Mouse (Mus musculus) left cerebral cortex, adult 18-20 months (tissue): Measurements from ENCODE around the gene Pjvk. TPM values are rescaled to one million over a fixed set of nuclear protein-coding genes. Genes with fewer than 3 reads are reported as not detected.
A peak's percentile ranks its signal among the peaks of the same experiment; 100 is the strongest.

Experiments
- DNase-seq, 2 experiments: peaks; one replicate each; pipeline ENCODE4 v3.0.0; 2021 to 2022; ENCODE audit warnings: low spot score in 2 of 2, mixed read lengths in 1 of 2
- total RNA-seq, 2 experiments: library from RNA; stranded (reverse); gene quantifications; 2 replicates each; pipeline ENCODE4 v1.2.3; 2021

Pjvk gene
- total RNA-seq, 2 experiments from 2014 or later, result not detected

DNA sequence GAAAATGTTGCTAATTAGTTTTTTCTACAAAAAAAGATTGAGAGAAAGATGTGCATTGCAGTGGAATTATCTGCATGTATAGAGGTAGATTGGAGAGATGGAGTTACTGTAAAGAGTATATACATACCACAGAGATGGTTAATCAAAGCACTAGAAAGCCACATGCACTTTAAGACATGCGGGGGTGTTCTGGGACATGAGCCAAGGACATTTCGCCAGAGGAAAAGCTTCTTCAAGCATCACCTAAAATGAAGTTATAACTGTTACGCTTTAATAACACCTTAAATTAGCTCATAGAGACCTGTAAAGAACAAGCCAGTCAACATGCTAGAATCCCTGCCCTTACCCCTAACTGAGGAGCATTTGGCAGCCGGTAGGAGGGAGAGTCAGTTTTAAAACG is 18.9 kb downstream of the Pjvk start:
- DNase-seq, result no peak

DNA sequence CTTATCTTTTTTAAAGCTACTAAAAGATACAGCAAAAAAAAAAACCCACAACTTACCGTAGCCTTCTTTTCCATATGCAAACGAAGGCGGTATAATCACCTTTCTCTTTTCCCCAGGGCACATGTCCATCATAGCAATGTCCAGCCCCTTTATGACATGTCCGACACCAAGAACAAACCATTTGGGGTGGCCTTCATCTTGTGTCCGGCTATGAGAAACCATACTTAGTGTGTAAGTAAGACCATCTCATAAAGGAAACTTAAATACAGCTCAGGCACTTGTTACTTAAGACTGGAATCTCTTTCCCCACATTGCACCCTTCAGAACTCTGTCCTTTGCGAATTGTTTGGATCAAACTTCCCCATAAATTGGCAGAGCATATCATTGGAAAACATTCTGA is 23.4 kb downstream of the Pjvk start:
- DNase-seq, result no peak

DNA sequence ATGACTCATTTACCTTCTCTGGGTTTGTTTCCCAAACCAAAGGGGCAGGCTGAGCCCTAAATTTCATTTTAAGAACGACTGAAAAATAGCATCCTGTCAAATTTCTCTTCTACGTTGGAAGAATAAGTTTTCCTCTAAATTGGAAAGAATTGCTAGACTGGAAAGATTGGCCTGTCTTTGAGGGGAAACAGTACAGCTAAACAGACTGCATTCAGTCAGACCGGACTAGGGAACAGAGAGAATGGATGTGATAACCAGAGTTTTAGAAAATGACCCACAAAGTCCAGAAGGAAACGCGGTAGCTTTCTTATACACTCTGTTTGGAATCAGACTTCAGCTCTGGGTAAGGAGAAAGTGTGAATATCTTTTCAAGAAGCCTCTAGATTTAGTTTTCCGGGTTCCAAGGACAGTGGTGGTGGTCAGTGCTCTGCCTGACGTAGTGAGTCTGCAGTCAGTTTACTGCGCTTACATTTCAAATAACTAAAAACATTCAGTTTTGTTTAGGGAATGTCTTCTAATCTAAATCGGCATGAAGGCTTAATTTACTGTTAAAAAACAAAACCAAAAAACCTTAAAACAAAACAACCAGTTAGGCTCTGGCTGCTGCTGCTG is 24.0 kb downstream of the Pjvk start:
- DNase-seq, result no peak

DNA sequence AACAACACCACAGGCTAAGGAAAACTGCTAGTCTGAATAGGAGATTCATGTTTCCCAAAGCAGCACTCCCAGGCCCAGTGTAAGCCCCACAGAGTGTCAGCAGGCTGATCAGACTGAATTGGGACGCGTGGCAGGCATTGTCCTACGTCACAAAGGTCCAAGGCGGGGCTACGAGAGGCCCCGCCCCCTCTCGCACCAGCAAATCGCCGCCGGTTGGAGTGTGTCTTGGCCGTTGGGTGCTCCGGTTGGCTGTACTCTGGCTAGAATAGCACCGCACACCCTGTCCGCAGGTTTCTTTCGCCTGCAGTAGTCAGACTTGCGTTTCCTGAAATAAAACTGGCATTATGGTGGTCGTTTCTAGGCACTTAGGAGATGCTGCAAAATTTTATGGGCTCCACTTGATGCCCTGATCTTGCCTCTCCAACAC is 24.7 kb downstream of the Pjvk start, which contains the start of gene Fkbp7:
Fkbp7 (minus strand) TSS at position 151 of the 427 bp plus-strand sequence.
- peak; percentile 79 to 89 for DNase-seq

DNA sequence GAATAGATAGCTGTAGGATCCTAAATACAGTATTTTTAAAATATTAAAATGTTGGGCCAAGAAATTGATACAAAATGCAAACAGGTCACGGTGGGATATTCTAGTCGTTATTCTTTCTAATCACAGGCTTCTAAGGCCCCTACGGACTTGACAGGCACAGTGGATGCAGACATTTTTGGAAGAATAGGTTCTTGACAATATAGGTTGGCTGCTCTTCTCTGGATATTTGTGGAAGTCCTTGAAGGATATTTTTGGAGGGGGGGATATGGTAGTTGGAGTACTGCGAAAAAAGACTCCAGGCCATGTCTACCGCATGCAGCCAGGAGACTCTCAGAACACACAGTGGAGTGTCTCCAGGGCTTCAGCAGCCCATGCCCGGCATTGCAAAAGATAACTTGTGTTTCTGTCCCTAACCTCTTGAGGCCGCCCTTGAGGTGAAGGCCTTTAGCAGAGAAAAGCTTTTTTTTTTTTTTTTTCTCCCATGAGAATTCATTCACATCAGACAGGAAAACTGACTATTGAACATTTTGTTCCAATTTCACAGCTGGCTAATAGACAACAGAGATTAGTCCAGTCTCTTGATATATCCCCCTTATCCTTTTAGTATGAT is 25.3 kb downstream of the Pjvk start:
- no peak for DNase-seq

DNA sequence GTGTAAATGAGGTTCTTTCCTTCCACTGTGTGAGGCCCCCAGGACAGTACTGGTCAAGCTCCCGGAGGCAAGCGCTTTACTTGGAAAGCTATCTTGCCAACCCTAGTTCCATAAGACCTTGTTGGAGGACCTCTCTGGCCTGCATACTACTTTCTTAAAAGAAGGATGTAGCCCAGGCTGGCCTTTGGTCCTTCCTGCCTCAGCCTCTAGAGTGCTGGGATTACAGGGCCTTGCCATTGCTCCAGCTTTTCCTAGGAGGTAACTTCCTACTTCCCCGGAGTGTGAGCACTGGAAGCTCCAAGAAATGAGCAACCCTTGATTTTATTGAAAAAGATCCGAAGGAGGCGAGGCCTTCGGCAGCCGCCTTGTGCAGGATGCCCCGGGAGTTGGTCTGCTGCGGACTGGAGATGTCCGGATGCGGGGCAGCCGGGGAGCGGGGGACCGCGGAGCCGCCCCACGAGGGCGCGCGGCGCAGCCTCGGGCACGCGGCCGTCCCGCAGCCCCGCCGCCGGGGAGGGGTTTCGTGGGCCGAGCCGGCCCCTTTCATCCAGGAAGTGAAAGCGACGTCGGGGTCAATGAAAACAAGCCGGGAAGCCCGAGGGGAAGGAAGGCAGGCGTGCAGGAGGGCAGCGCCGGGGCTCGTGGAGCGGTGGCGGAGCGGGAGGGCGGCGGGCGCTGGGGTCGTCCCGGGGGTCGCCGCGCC is 26.6 kb downstream of the Pjvk start, which contains the start of gene Plekha3:
Plekha3 (plus strand) TSS at position 557 of the 703 bp plus-strand sequence.
- DNase-seq, result peak; percentile 80 to 88

DNA sequence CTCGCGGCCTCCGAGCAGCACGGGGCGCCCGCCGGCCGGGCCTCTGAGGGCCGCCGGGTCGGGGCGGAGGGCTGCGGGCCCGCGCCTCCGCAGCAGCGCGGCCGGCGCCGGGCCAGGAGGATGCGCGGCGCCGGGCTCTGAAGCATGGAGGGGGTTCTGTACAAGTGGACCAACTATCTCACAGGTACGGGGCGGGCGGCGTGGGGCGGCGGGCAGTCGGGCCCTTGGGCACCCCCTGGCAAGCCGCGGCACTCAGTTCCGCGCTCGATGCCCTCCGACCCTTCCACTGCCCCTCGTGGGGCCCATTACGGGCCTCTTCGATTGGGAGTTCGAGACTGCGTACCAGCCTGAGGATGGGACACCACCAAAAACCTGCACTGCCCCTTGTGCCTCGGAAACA is 27.2 kb downstream of the Pjvk start:
- DNase-seq, result no peak

DNA sequence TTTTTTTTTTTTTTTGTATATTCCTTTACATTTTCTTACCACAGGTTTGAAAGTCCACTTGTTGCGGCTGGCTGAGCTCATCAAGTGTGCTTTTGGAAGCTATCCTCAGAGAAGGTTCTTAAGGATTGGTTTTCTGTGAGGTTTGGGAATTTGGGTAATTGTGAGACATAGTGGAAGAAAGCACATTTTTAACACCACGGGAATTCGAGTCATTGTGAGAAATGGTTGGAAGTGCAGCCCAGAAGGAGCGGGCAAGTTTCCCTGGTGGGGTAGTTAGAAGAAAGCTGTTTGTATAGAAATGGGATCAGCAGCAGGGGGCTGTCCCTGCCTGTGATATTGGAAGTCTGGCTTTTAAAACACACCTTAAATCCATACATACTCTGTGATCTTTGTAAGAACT is 27.7 kb downstream of the Pjvk start:
- DNase-seq, result no peak

DNA sequence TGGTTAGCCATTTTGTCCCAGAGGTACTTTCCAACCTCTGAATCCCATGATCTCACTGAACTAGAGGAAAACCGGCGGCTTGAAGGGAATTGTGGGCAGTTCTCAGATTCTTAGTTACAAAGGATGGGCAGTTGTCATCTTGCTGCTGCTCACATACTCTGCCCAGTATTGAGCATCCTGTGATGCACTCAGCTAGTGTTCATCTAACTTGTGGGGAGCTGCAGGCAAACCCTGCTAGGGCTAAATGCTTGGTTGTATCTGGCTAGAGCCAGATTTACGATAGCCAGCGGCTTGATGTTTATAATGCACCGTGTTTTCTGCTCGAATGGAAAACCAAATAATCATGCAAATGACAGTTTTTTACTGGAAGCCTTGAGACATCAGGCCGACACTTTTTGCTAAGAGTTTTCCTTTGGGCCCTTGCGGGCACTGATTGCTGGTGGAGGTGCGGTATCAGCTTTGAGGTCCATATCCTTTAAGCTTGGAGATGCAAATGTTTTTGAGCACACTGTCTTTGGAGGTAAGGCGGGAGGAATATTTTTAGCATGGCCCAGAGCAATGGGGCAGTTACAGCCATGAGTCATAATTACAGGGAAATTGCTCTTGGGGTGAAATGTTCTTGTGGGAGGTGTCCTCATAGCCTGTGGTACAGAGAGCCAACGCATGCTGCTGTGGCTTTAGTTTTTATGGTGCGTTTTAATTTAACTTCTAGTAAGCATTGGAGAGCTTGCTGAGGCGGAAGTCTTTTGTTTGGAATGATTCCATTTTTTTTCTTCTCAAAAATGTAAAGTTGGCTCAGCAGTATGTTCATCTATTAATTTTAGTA is 28.3 kb downstream of the Pjvk start:
- no peak for DNase-seq

DNA sequence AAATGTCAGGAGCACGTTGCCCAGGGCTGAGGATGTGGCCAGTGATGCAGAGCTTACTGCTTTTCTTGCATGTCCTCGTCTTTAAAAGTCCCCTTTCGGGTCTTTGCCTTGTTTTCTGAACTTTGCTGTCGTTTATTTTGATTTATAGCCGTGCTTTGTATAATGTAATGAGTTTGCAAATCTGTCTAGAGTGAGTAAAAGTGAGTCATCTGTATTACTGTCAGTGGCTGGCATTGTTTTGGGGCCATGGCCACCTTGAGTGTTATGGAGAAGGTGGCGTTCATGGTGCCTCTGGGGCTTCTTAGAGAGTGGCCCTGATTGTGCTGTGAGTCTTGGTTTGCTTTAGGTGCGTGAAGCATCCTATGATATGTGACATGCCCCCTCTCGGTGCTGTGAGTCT is 34.0 kb downstream of the Pjvk start:
- no peak for DNase-seq

DNA sequence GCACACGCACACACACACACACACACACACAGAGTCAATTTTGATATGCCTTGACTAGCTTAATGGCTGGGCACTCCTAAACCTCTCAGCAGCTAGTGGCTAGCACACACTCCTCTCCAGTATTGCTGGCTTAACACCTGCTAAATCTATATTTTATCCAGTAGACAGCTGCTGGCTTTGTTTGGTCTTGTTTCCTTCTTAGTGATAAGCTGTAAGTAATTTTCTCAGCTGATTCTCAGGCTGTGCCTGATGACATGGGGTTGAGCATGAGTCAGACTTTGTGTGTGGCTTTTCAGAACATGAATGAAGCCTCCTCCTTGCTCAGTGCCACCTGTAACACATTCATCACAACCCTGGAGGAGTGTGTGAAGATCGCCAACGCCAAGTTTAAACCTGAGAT is 38.7 kb downstream of the Pjvk start:
- no peak for DNase-seq

DNA sequence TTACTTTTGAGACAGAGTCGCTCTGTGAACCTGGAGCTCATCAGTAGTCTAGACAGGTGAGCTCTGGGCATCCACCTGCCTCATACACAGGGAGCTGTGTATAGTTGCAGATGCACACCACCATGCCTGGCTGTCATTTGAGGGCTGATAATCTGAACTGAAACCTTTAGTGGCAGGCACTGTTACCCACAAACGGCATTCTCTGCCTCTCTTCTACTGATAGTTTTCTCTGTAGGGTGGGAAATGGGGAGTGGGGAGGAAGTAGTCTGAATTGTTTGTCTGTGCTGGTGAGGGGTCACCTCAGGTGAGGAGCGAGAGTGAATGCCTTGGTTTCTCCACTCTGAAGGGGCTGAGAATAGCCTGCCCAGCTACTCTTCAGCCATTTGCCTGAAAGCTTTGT is 39.3 kb downstream of the Pjvk start:
- DNase-seq, result no peak

DNA sequence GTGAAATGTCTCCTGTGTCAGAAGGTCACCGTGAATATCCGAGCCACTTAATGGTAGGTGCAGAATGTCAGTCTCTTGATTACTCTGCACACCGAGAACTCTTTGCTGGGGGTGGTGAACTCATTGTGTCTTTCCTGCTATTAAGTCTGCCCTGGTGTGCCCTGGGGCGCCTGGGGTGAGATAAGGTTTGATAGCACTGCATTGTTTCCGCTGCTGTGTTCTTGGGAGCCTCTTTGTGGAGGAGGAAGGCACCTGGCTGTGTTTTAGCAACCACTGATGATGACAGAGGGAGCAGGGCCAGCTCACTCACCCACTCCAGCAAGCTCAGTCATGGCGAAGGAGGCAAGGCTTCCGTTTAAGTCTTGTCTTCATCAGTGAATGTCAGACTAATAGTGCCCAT is 39.9 kb downstream of the Pjvk start:
- no peak for DNase-seq

DNA sequence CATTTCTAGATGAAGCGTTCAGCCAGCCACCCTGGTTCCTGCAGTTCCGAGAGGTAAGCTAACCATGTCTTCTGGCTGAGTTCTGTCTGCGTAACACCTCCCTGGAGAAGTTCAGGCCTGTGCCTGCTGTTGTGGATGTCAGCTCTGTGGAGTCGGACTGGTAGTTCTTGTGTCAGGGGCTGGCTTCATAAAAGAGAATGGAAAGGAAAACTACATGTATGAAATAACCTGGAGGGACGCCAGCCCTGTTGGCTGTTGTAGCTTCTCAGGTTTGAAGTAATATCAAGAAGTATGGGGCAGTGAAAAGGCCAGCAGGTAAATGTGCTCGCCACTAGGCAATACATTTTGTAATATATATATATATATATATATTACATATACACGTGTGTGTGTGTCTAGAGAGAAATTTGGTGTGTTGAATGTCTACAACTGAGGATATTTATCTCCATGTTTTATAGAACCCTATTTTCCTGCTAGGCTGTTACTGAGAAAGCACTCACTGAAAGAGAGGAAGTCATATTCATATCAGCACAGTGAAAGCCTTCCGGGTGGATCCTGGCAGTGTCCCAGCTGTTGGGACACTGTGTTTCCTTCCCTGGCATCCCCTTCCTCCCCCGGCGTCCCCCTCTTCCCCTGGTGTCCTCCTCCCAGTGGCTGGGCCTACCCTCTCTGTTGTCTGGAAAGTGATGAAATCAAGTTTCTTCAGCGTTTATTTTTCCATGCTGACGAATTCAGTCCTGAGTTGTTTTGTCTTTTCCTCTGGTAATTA is 42.3 kb downstream of the Pjvk start:
- DNase-seq, result no peak

DNA sequence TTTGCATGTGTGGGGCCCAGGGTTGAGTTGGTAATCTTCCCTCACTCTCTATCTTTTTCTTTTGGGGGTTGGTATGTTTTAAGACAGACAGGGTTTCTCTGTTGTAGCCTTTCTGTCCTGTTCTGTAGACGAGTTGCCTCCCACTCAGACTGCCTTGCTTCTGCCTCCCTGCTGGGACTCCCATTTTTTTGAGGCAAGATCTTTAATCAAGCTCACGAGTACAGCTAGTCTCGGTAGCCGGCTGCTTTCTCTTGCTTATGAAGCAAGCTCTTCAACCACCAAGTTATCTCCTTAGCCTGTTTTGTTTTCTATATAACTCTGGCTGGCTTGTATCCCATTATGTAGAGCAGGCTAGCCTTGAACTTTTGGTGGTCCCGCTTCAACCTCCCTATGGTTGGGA is 45.5 kb downstream of the Pjvk start:
- no peak for DNase-seq

DNA sequence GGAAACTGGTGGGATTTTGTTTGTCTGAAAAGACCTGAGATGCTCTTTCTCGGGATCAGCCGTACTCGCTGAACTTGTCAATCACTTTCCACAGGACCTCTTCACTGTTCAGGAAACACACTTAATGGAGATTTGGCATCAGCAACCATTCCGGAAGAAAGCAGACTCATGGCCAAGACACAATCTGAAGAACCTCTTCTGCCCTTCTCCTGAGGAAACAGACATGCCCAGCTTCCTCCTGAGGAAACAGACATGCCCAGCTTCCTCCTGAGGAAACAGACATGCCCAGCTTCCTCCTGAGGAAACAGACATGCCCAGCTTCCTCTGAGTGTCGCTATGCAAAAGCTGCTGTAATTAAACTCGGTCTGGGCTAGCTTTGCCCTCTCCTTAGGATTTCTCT is 47.0 kb downstream of the Pjvk start:
- no peak for DNase-seq

DNA sequence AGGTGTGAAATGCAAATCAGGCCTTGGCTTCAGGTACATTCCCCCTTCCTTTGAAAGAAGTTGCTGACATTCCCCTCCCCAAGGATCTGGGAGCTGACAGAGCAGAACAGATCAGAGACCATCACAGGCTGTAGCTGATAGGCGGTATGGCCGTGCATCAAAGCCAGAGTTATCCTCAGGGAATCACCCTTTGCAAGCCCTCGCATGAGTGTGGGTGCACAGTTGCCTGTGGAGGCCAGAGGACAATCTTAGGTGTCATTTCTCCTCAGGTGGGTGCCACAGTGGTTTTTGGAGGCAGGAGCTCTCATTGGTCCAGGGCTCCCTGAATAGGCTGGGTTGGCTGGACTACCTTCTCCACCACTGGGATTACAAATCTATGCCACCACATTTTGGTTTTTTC is 53.9 kb downstream of the Pjvk start:
- no peak for DNase-seq

DNA sequence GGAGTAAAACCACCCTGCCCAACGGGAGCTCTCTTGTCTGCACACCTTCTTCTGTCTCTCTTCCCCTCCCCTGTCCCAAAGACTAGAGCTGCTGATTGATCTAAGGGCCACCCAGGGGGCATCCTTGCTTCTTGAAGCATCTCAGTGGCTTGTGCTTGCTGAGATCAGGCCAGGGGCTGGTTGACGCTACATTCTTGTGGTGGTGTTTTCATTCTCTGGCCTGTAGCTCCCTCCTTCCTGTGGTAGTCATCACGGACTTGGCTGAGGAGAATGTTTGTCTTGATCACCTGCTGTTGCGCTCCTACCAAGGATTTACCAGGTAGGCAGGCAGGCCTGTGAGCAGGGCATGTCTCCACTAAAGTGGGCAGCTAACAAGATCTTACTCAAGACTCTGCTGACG is 54.5 kb downstream of the Pjvk start:
- DNase-seq, result no peak

DNA sequence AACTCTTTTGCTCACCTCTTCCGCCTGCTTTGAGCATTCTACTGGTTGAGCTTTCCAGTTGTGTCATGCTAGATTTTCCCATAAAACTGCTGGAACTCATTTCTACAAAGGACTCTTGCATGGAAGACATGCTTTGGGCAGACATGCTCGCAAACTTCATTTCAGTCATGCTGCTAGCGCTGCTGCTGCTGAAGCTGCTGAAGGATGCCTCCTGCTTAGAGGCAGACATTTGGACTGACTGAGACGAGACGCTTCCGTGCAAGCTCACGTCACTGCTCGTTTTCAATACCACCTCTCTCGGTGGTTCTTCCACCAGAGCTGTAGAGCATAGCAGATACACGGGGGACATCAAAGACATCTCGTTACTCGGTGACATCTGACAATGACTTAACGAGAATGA is 57.4 kb downstream of the Pjvk start:
- DNase-seq, result no peak
